Mouse (Mus musculus): Measurements from ENCODE around the gene Dgkz. TPM values are rescaled to one million over a fixed set of nuclear protein-coding genes. Genes with fewer than 3 reads are reported as not detected.

Gene Dgkz
- polyA plus RNA-seq, 1 experiment: 47.1 TPM

DNA sequence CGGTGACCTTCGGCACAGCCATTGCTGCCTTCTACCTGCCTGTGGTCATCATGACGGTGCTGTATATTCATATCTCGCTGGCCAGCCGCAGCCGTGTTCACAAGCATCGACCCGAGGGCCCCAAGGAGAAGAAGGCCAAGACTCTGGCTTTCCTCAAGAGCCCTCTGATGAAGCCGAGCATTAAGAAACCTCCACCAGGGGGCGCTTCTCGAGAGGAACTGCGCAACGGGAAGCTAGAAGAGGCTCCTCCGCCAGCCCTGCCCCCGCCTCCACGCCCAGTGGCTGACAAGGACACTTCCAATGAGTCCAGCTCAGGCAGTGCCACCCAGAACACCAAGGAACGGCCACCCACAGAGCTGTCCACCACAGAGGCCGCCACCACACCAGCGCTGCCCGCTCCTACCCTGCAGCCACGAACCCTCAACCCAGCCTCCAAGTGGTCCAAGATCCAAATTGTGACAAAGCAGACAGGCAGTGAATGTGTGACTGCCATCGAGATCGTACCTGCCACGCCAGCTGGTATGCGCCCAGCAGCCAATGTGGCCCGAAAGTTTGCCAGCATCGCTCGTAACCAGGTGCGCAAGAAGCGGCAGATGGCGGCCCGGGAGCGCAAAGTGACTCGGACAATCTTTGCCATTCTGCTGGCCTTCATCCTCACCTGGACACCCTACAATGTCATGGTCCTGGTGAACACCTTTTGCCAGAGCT, 47.7 kb downstream of the Dgkz start:
- Histone ChIP-seq H3K4me3 (ENCODE audit: insufficient read depth, poor library complexity, severe bottlenecking) (no peak overlapping the region), H3K27me3 (ENCODE audit: control insufficient read depth, insufficient read depth, insufficient read length) (peaks cover 8% of the 10 kb centered on the region), H3ac (ENCODE audit: control insufficient read depth, insufficient read length, low read depth) (no peak overlapping the region), H3K36me3 (ENCODE audit: control insufficient read depth, insufficient read depth) (peaks cover 1% of the 10 kb centered on the region), H3K79me2 (ENCODE audit: control insufficient read depth, insufficient read depth) (no peaks in the 10 kb centered on the region), H3K79me3 (ENCODE audit: low read depth) (no peaks in the 10 kb centered on the region)
- TF ChIP-seq MYOG (IDR thresholded peaks at IDR 0.05; ENCODE audit: control insufficient read depth, extremely low read depth, insufficient read length) (no peak), USF1 (IDR thresholded peaks at IDR 0.05; ENCODE audit: low read depth) (no peak), MAX (IDR thresholded peaks at IDR 0.05) (no peak), CTCF (IDR thresholded peaks at IDR 0.05; ENCODE audit: control insufficient read depth, insufficient read depth, insufficient read length) (no peak), CEBPB (IDR thresholded peaks at IDR 0.05; ENCODE audit: low read depth) (no peak), MYOD1 (IDR thresholded peaks at IDR 0.05; ENCODE audit: control insufficient read depth, insufficient read length, low read depth) (no peak), FOSL1 (IDR thresholded peaks at IDR 0.05; ENCODE audit: insufficient read depth, low read length, poor library complexity, severe bottlenecking) (no peak)

DNA sequence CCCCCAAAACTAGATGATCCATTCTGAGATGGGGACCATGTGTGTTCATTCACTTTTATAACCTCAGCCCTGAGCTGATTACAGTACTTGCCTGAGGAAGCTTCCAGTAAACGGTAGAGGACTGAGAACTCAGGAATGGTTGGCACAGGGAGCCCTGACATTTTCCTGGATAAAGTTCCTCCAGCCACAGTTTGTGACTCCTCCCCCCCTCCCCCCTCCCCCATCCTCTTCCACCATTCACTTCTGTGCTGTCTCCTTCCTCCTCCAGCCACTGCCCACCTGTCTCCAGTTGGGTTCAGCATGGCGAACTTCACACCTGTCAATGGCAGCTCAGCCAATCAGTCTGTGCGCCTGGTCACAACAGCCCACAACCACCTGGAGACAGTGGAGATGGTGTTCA, 48.7 kb downstream of the Dgkz start, which contains the start of gene Chrm4:
Gene Chrm4 (plus strand): TSS at position 301 of the 400 bp plus-strand sequence.
- Histone ChIP-seq H3K4me3 (ENCODE audit: insufficient read depth, poor library complexity, severe bottlenecking) (no peak within 1 kb of the TSS), H3K36me3 (ENCODE audit: control insufficient read depth, insufficient read depth) (no peaks in the 10 kb centered on the region), H3ac (ENCODE audit: control insufficient read depth, insufficient read length, low read depth) (no peak within 1 kb of the TSS), H3K27me3 (ENCODE audit: control insufficient read depth, insufficient read depth, insufficient read length) (peaks cover 16% of the 10 kb centered on the region), H3K79me2 (ENCODE audit: control insufficient read depth, insufficient read depth) (no peaks in the 10 kb centered on the region), H3K79me3 (ENCODE audit: low read depth) (no peaks in the 10 kb centered on the region)
- TF ChIP-seq FOSL1 (IDR thresholded peaks at IDR 0.05; ENCODE audit: insufficient read depth, low read length, poor library complexity, severe bottlenecking) (no peak), MYOD1 (IDR thresholded peaks at IDR 0.05; ENCODE audit: control insufficient read depth, insufficient read length, low read depth) (no peak), CTCF (IDR thresholded peaks at IDR 0.05; ENCODE audit: control insufficient read depth, insufficient read depth, insufficient read length) (no peak), USF1 (IDR thresholded peaks at IDR 0.05; ENCODE audit: low read depth) (no peak), CEBPB (IDR thresholded peaks at IDR 0.05; ENCODE audit: low read depth) (no peak), MYOG (IDR thresholded peaks at IDR 0.05; ENCODE audit: control insufficient read depth, extremely low read depth, insufficient read length) (no peak), MAX (IDR thresholded peaks at IDR 0.05) (no peak)

DNA sequence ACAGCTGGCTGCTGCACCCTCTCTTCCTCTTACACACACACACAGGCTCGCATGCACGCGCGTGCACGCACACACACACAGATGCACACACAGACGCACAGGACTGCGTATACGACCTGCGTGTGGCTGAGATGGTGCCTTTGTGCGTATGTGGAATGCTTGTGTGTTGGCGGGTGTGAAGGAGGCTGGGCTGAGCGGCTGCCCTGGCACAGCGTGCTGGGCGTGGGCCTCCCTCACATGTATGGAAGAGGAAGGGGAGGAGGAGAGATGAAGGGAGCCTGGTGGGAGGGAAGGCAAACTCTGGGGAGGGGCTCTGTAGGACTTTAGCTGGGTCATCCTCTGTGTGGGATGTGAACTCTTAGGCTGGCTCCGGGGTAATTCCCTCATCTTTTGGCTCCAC, 50.2 kb downstream of the Dgkz start:
- H3K36me3 ChIP-seq (ENCODE audit: control insufficient read depth, insufficient read depth): no peaks in the 10 kb centered on the region
- H3ac ChIP-seq (ENCODE audit: control insufficient read depth, insufficient read length, low read depth): no peak overlapping the region
- no peaks in the 10 kb centered on the region for H3K79me3 ChIP-seq (ENCODE audit: low read depth)
- TF ChIP-seq FOSL1 (IDR thresholded peaks at IDR 0.05; ENCODE audit: insufficient read depth, low read length, poor library complexity, severe bottlenecking): no peak
- TF ChIP-seq MAX (IDR thresholded peaks at IDR 0.05): no peak
- no peak for TF ChIP-seq MYOD1 (IDR thresholded peaks at IDR 0.05; ENCODE audit: control insufficient read depth, insufficient read length, low read depth)
- no peak for TF ChIP-seq USF1 (IDR thresholded peaks at IDR 0.05; ENCODE audit: low read depth)
- no peak for TF ChIP-seq MYOG (IDR thresholded peaks at IDR 0.05; ENCODE audit: control insufficient read depth, extremely low read depth, insufficient read length)
- TF ChIP-seq CTCF (IDR thresholded peaks at IDR 0.05; ENCODE audit: control insufficient read depth, insufficient read depth, insufficient read length): no peak
- TF ChIP-seq CEBPB (IDR thresholded peaks at IDR 0.05; ENCODE audit: low read depth): no peak
- H3K4me3 ChIP-seq (ENCODE audit: insufficient read depth, poor library complexity, severe bottlenecking): no peak overlapping the region
- no peaks in the 10 kb centered on the region for H3K79me2 ChIP-seq (ENCODE audit: control insufficient read depth, insufficient read depth)
- H3K27me3 ChIP-seq (ENCODE audit: control insufficient read depth, insufficient read depth, insufficient read length): peaks cover 16% of the 10 kb centered on the region

DNA sequence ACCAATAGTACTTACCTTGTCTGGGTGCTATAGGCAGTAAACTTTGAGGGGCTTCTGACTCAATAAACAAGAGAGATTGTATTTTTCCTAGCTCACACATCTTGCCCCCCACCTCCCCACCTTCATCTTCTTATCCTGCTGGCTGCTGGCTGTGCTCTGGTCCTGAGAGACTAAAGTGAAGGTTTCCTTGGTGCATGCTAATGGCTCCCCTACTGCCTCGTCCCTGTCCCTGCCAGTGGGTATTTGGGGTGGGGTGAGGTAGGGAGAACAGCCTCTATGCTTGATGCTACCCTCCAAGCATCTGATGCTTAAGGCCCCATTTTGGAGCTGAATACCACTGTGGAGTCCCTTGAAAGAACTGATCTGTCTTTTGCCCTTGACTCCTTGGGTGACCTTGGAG, 50.9 kb downstream of the Dgkz start:
- no peaks in the 10 kb centered on the region for H3K36me3 ChIP-seq (ENCODE audit: control insufficient read depth, insufficient read depth)
- no peaks in the 10 kb centered on the region for H3K79me3 ChIP-seq (ENCODE audit: low read depth)
- TF ChIP-seq MAX (IDR thresholded peaks at IDR 0.05) (no peak), MYOG (IDR thresholded peaks at IDR 0.05; ENCODE audit: control insufficient read depth, extremely low read depth, insufficient read length) (no peak), USF1 (IDR thresholded peaks at IDR 0.05; ENCODE audit: low read depth) (no peak), FOSL1 (IDR thresholded peaks at IDR 0.05; ENCODE audit: insufficient read depth, low read length, poor library complexity, severe bottlenecking) (no peak), CTCF (IDR thresholded peaks at IDR 0.05; ENCODE audit: control insufficient read depth, insufficient read depth, insufficient read length) (no peak), CEBPB (IDR thresholded peaks at IDR 0.05; ENCODE audit: low read depth) (no peak)

DNA sequence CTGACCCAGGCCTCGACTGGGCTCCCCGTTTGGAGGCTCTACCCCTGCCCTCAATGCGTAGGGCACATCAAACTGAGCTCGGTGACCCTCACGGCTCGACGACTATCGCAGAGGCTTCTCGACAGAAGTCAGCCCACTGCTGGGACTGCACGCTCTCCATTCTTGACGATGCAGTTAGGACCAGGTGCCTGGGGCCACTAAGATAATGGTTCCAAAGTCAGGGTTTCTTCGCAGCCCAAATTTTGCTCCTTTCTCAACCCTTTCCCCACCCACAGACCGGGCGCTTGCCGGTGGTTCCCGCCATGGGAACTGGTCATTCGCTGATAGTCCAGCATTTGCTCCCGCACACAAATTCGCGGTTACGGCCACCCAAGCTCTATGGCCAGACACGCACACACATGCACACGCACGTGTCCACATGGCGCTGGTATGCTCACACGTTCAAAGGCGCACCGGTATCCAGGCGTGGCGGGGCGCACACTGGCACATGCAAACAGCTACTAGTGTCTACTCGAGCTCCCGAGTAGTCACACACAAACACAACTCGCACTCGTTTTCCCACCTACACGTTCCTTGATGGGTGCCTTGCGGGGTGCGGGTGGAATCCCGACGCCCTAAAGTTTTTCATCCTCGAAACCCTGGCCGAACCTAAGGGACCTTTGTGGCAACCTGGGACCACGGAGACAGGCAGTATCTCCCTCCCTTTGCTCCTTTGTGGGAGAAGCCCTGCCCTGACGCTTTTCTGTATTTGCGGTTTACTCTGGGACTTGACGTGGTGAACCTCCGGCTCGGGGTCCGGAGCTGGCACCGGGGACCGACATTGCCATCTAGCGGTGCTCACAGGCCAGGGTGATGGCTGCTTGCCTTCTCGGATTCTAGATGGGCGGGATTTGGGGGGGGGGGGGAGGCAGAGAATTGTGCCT, 52.0 kb downstream of the Dgkz start:
- TF ChIP-seq FOSL1 (IDR thresholded peaks at IDR 0.05; ENCODE audit: insufficient read depth, low read length, poor library complexity, severe bottlenecking): no peak
- no peak for TF ChIP-seq MAX (IDR thresholded peaks at IDR 0.05)
- TF ChIP-seq CTCF (IDR thresholded peaks at IDR 0.05; ENCODE audit: control insufficient read depth, insufficient read depth, insufficient read length): peak; percentile 89
- no peak for TF ChIP-seq USF1 (IDR thresholded peaks at IDR 0.05; ENCODE audit: low read depth)
- Histone ChIP-seq H3K79me2 (ENCODE audit: control insufficient read depth, insufficient read depth) (no peaks in the 10 kb centered on the region), H3ac (ENCODE audit: control insufficient read depth, insufficient read length, low read depth) (no peak overlapping the region), H3K27me3 (ENCODE audit: control insufficient read depth, insufficient read depth, insufficient read length) (peaks cover 16% of the 10 kb centered on the region), H3K79me3 (ENCODE audit: low read depth) (no peaks in the 10 kb centered on the region), H3K4me3 (ENCODE audit: insufficient read depth, poor library complexity, severe bottlenecking) (no peak overlapping the region), H3K36me3 (ENCODE audit: control insufficient read depth, insufficient read depth) (no peaks in the 10 kb centered on the region)

More for the DNA sequence above, 50.9 kb downstream of the Dgkz start:
- Histone ChIP-seq H3K79me2 (ENCODE audit: control insufficient read depth, insufficient read depth) (no peaks in the 10 kb centered on the region), H3K4me3 (ENCODE audit: insufficient read depth, poor library complexity, severe bottlenecking) (no peak overlapping the region), H3ac (ENCODE audit: control insufficient read depth, insufficient read length, low read depth) (no peak overlapping the region), H3K27me3 (ENCODE audit: control insufficient read depth, insufficient read depth, insufficient read length) (peaks cover 16% of the 10 kb centered on the region)

Measured in C2C12 (cell line).